Mouse (Mus musculus) liver, postnatal 0 days (tissue): ENCODE measurements around the gene Zfp428.
"Not testable (repeated sequence)": the region's sequence is repeated elsewhere in the genome, so short reads cannot be mapped to it uniquely, and the experiment has no call there.

Source experiments
- CTCF ChIP-seq: sonication (generic); IDR thresholded peaks from 2 replicates; pipeline ENCODE4 v1.5.1; 2016; ENCODE audit warnings: antibody characterized with exemption, low read depth
- EP300 ChIP-seq: IDR thresholded peaks from 2 replicates; pipeline ENCODE4 v1.6.1; 2016; ENCODE audit warnings: antibody characterized with exemption, low read depth, mild to moderate bottlenecking

- TF ChIP-seq CTCF, EP300: not testable (repeated sequence)
Measured at GRCm38 (mm10) chr7:24520054-24520453, 13.2 kb downstream of the Zfp428 start.
